Mouse (Mus musculus) retina, postnatal 1 day (tissue): ENCODE measurements around the gene Wfdc5.

Experiments
- DNase-seq: peaks from one replicate; pipeline ENCODE4 v3.0.0-alpha.2; 2012

Gene Wfdc5

GRCm38 (mm10) chr2:164126533-164126955 lies 56.0 kb downstream of the Wfdc5 start:
- peak; percentile 28 for DNase-seq
